Mouse (Mus musculus): ENCODE data around the gene Wnt2b.

The Wnt2b gene

DNA sequence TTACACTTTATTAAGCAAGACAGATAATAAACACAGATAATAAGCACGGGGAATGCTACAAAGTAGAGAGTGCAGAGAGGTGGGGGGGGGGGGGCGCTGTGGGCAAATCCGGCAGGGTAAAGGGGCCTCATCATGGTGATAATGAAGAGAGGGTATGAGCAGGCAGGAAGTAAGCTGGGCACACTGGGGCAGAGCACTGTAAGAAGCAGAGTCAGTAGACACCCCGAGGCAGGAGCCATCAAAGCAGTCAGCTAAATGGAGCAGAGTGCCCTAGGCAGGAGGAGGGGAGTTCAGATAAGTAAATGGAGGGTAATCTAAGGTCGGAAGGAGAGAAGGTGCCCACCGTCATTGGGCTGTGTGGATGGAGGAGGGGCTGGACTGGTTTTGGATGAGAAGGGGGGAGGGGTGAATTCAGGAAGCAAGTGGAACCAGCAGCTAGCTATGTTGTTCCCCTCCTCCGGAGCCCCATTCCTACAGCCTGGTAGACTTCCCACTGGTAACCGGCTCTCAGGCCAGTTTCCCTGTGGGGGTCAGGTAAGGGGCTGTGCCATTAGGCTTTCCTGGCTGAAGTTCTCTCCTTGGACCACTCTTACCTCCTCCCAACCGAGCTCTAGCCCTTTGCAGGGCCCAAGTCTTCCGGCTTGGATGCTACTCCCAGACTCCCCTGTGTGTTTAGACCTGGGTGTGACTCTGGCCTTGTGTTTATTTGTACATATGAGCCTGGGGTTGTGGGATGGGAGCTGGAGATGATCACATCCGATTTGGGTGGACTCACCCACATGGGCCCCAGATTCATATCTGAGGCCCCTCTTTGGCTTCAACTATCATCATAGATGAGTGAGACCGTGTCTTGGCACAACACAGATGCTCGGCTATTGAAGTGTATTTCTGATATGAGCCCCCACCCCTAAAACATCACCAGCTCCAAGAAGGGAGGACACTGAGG, 1.9 kb upstream of the Wnt2b start:
- DNase-seq: no peak

DNA sequence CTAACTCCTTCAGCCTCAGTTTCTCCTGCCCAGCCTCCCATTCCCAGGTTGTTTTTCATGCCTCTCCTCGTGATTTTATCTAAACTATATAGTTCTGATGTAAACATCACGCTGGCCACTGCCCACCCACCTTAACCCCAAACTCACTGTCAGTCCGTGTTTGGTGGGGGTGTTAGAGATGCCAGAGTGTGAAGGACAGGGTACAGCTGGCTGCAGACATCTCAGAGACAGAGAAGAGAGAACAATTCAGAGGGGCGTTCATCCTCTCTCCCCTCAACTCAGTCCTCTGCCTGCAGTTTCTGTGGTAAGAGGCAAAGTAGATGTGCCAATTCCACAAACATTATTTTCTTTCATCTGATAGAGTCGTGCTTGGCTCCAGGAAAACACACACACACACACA, 1.1 kb upstream of the Wnt2b start:
- no peak for DNase-seq

DNA sequence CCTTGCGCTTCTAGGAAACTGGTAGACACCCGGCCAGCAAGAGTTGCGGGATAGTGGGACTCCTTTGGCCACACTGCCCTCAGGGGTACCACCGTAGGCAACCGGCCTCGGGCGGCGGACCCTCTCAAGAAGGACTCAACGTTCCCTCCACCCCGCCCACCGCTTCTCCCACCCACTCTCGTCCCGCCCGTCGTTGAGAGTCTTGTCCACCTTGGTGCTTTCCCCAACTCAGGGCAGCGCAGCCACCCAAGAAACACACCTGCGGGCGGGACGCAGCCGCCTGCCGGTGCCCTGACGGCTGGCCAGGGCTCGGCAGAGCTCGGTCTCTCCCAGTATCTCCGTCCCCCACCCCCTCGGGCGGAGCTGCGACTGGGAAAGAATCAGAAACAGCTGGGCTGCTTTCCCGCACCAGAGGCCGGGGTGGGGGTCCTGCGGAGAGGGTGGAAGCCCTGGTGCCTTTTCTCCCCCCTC, 455 bp upstream of the Wnt2b start:
- peak; percentile 12 for DNase-seq

DNA sequence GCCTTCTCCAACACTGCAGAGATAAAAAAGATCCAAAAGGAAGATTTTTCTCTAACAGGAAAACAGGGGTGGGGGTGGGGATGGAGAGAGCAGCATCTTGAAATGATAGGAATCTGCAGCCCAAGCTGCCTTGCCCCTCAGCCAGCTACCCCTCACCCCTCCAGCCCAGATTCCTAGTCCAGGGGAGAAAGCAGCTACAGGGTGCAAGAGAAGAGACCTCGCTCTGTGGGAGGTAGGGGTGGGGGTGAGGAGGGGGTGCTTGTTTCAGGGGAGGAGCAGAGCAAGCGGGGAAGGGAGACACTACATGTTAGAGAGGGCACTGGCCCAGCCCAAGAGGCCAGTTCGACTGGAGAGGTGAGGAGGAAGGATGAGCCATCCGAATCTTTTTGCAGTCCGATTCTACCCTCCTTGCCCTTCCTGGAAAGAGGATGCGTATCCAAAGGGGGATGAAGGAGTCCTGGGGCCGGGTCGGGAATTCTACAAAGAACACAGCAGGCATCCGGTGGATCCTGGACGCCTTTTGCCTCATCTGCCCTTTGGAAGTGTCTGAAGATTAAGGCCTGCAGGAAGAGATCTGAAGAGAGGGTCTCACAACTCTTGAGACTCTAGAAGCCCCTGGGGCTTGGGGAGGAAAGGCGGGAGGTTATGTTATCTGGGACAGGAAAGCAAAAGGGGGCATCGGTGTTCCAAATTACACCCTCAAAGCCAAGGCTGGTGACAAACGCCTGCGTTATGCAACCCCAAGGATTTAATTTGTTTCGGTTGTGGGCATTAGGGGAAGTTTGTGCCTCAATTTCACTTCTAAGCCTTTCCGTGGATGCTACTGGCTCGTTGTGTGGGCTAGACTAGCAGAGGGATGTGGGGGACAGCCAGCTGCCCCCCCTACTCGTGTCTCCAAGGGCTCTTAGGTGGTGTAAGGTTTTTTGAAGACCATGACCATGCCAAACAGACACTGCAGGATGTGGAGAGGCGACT, 1.4 kb downstream of the Wnt2b start:
- DNase-seq: no peak

DNA sequence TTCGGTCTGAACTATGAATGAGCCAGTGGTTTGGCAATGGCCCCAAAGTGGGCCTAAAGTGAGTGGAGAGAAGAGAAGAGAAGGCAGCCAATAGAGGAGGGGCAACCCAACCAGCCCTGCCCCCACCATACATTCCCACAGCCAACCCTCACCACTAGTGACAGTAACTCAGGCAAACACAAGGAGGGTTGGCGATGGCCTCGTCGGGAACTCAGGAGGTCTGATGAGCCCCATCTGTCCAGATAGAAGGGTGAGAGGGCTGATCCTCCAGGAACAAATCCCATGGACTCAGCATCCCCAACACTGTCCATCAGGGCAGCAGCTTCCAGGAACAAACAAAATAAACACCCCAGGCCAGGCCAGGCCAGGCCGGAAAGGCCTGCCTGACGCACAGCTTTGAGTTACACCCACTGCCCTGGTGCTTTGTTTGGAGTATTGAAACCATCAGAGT, 5.6 kb downstream of the Wnt2b start:
- DNase-seq: no peak

DNA sequence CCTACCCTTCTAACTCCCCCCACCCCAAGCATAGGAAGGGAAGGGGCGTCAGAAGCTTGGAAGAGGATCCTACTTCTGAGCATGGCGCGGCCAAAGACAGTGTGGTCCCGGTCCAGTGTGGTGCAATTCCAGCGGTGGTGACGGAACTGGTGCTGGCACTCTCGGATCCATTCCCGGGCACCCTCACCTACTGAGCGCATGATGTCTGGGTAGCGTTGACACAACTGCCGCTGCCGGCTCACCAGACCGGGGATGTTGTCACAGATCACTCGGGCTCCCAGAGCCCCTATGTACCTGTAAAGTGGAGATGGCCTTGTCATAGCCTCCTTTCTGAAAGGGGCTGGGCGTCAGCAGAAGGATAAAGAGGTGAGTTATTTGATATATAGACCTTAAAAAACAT, 7.2 kb downstream of the Wnt2b start:
- DNase-seq: no peak

DNA sequence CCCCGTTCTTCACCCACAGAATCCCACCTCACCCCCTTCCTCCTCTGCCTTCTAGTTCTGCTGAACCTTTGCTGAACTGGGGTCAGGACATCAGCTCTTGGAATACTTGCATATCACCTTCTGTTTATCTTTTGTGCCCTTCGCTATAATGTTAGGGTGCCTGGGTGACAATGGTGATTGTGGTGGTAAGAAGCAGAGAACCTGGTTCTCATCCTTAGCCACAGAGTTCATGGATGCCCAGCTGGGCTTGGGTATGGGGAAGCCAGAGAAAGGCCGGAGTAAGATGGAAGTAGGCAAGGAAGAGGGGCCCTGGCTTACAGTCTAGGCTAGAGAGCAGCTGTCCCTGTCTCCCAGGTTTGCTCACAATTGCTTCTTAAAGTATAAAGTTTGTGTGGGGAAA, 7.6 kb downstream of the Wnt2b start:
- DNase-seq: no peak

DNA sequence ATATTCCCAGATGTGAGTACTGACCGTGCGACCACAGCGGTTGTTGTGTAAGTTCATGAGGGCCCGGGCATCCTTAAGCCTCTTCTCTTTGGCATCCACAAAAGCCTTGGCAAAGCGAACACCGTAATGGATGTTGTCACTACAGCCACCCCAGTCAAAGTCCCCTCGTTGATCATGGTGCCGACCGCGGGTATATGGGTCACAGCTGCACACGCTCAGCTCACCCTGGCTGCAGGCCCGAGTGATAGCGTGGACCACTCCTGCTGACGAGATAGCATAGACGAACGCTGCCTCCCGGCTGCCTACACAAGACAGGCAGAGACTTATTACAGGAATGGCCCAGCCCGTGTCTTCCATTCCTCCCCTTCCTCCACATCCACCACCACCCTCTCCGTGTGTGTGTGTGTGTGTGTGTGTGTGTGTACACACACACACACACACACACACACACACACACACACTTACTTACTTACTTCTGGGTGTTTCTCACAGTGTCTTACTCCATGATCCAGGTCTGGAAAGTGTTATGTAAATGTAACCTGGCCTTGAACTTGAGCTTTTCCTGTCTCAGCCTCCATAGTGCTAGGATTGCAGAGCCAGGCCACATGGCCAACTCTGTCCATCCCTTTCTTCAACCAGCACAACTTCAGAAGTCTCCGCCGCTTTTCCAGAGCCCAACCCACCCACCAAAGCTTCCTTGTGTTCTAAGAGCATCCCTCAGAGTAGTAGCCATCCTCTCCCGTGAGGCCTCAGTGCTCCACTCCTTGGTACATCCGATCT, 8.6 kb downstream of the Wnt2b start:
- no peak for DNase-seq

DNA sequence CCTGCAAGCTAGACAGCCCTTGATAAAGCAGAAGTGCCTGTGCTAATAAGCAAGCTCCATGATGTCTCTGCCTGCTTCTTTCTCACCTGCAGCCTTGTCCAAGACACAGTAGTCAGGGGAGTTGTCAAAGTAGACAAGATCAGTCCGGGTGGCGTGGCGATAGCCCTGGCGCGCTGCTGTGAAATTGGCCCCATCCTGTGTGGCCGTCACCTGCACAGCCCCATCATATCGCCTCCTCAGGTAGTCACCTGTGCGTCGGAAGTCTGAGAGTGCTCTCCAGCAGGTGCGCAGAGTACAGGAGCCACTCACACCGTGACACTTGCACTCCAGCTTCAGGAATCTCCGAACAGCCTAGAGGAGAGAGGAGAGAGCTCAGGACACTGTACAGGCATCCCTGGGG, 10.8 kb downstream of the Wnt2b start:
- no peak for DNase-seq

DNA sequence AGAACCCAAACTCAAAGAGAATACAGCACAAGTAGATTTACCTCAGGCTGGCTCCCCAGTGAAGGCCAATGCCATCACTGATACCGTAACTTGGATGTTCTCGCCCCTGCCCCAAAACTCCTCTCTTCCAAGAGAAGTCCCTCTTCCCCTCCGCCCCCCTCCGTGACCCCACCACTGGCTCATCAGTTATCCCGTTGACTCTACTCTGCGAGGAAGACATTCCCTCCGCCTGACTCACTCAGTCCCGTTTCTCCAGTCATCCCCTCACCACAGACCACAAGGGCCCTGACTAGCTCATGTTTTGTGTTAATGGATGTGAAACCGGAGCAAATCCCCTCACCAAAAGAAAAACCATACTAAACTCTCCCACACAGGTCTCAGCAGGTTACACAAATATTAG, 16.8 kb downstream of the Wnt2b start:
- DNase-seq: no peak

DNA sequence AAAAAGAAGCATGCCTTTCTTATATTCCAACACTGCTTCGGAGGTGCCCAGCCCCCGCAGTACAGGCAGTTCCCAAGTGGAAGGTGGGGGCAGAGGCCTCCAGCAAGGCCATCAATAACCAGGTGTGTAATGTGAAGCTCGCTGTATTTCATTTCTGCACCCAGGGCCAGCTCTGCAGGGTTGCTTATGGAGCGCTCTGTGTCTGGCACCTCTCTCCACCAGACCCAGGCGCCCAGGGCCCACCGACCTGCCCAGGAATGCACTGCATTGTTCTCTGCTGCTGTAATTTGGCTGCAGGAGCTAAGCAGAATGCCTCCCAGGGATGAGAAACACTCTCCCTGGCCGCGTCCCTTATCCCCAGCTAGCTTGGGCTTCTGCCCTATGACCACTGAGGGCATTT, 18.4 kb downstream of the Wnt2b start:
- no peak for DNase-seq

DNA sequence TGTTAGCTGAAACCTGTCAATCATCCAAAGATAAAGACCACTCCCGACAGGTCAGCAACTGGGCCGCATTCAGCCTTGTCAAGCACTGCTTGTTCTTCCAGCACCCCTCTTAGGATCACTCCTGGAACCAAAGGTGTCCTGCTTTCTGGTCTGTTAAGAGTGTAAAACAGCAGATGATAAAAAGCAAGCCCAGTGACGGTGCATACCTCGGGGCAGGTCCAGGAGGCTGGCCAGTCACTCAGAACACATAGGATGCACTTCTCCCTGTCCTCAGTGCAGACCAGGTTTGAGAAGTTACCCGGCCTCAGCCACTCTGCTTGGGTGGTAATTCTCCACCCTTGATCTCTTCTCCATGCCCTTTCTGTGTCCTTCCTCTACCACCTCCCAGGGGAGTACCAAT, 19.0 kb downstream of the Wnt2b start:
- DNase-seq: no peak

DNA sequence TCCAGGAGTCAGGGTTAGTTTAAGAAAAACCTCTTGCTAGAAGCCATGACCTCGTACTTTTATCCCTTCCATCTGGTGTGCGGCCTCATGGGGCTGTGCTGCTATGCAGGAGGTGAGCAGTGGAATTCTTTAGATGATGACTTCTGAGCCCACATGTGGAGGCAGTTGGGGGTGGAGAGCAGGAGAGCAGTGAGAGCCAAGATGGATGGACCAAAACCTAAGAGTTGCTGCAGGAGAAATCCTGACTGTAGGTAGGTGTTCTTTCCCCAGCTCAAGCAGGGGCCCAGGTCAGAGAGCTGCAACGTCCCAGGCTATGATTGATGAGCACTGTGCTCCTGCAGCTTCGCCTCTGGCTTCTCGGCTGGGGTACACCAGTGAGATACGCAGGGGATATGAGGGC, 21.0 kb downstream of the Wnt2b start:
- DNase-seq: no peak

DNA sequence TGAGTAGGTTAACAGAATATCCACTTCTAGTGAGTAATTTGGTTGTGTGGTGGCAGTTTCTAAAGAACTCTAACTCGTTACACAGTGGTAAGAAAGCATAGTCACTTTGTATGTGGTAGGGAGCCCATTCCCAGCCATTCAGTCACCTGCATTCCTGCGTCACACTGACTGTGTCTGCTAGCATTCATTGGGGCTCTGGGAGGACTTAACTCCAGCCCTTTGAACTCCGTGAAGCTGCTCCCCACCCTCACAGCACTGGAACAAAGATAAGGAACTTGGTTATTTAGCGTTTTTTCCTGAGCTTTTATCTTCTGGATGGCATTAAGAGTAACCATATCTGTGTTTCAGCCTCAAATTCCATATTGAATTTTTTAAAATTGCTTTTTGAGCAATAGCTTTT, 23.4 kb downstream of the Wnt2b start:
- no peak for DNase-seq

DNA sequence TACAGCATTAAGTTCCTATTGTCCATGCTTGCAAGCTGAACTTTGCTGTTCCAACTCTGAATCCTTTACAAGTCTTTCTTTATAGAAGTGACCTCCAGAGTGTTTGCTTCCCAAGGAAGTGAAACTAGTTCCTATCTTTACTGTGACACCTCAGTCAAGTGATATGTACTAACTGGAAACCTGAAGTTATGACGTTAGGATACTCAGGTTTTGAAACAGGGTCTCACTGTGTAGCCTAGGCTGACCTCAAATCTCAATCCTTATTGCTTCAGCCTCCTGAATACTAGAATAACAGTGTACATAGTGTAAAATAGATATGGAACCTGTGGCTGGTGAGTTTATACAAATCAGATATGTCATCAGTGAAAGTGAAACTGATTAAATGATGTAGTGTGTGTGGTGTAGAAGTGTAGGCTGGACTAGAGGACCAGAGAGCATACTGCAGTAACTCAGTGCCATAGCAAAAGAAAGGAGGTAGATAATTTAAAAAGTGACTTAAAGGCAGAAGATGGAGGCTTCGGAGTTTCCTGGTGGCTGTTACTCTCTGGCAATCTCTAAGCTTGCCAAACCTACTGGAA, 23.9 kb downstream of the Wnt2b start:
- no peak for DNase-seq

DNA sequence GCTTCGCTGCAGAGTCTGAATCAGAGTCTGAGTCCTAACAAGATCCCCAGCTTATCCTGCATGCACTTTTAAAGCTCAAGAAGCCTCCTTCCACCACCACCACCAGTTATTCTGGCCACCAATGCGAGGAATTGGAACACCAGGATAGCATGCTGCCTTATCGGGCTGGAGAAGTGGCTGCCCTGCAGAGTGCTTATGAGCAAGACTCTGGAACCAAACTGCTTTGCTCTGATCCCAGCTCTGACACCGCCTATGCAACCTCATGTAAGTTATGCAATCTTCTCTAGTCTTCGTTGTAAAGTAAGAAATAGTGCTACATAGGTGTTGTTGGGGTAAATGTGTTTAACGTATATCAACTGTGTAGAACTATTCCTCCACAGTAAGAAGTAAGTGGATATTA, 32.3 kb downstream of the Wnt2b start:
- no peak for DNase-seq

DNA sequence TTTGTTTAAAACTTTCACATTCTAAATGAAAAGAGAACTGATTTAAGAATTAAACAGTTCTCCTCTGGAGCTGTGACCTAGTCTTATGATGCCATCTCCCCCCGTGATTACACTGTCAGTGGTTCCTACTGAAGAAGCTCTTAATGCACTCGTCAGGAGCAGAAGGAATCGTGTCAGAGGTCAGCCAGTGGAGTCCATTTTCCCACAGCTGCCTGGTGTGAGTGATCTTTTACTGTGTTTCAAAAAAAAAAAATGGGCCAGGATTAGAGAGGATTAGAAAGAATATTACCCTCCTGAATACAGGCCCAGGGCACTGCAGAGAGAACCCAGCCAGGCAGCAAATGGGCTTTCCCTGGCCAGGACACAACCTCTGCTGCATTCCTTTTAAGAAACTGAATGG, 46.7 kb downstream of the Wnt2b start:
- DNase-seq: no peak

DNA sequence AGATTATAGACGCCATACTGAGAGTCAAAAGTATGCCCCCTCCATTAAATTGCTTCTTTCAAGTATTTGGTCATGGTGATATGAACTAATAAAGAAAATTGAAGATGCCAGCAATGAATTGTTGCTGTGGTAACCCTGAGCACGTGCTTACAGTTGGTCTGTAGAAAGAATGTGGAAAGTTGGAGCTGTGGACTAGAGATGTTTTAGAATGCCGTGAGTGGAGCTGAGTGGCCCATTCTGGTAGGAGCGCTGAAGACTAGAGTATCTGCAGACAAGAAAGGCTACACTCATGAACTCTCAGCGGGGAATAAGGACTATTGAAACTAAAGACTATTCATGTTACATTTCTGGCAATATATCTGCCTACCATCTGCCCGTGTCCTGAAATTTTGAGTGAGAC, 52.5 kb downstream of the Wnt2b start:
- no peak for DNase-seq

DNA sequence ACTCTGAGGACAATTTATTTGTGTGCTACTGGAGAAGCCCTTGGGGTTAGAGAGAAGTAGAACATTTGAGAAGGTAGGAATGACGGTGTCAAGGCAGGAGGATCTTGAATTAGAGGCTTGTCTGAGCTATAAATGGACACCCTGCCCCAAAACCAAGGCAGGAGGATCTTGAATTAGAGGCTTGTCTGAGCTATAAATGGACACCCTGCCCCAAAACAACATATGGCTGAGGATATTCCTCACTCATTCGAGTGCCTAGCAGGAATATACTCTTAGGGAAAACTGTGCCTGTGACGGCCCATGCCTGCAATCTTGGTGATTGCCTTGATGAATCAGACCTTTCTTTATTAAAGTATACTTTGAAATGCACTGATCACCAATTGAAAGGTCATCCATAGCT, 55.7 kb downstream of the Wnt2b start:
- no peak for DNase-seq

DNA sequence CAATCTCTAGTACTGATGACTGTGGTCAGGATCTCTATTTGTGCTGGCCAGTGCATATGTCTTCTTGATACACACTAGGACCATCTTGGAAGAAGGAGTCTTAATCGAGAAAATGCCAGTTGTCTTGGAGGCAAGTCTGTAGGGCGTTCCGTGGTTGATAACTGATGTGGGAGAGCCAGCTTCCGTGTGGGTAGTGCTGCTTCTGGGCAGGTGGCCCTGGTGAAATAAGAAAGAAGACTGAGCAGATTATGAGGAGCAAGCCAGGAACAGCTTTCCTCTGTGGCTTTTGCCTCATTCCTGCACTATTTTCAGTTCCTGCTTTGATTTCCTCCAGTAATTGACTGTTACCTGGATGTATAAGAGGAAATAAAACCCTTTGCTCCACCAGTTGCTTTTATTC, 56.3 kb downstream of the Wnt2b start:
- no peak for DNase-seq

DNA sequence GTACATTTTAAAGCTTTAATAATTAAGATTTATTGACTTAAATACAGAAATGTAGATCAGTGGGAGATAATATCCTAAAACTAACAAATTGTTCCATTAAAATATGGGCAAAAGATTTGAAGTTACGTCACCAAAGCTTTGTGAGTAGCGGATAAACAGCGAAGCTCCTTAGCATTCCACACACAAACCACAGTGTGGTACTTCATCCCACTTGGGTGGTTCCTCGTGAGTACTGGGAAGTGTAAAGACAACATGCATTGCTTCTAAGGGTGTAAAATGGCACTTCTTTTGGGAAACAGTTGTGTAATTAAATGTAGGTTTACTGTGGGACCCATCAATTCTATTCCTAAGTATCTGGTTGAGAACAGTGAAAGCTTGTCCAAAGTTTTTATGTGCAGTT, 60.6 kb downstream of the Wnt2b start:
- no peak for DNase-seq

DNA sequence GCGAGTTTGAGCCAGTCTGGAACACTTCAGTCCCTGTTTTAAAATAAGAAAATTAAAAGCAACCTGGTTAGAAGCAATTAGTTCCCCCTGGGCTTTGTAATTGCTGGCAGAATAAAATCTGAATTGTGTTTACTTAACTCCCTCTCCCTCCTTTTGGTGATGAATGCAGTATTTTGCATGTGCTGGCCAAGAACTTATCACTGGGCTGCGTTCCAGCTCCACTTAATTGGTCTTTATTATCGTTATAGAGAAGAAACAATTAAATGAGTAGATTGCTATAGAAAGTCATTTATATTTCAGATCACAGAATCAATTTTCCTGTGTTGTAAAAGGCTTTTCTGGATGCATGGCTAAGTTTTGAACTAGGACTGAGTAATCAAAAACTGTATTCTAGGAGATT, 65.6 kb downstream of the Wnt2b start:
- no peak for DNase-seq

Measured in kidney, adult 18-20 months (tissue).